Mouse (Mus musculus) midbrain, postnatal 0 days (tissue): Measurements from ENCODE around the gene Gm49322. TPM values are rescaled to one million over a fixed set of nuclear protein-coding genes. Genes with fewer than 3 reads are reported as not detected.

Experiments
- ATAC-seq: fragments of 200-750 bp; cut with Nextera tagmentation; 2 replicates; pipeline ENCODE4 v1.8.0; 2017; ENCODE audit warnings: moderate number of reproducible peaks, mild to moderate bottlenecking, moderate TSS enrichment, moderate library complexity; ENCODE audit not compliant: low FRiP score
- DNase-seq: peaks from one replicate; pipeline ENCODE4 v3.0.0-alpha.2; 2015; ENCODE audit warnings: low spot score
- H3K27ac ChIP-seq: fragments of 300-500 bp; sonication (generic); 2 replicates; pipeline ENCODE4 v1.5.1; 2014; ENCODE audit warnings: low read depth, mild to moderate bottlenecking, low read length, mixed read lengths
- H3K27me3 ChIP-seq: fragments of 300-500 bp; sonication (generic); 2 replicates; pipeline ENCODE4 v1.6.1; 2014; ENCODE audit warnings: low read length, control low read depth, mixed read lengths; ENCODE audit not compliant: insufficient read depth
- H3K36me3 ChIP-seq: fragments of 300-500 bp; sonication (generic); 2 replicates; pipeline ENCODE4 v1.6.1; 2014; ENCODE audit warnings: low read length, control low read depth, mixed read lengths; ENCODE audit not compliant: insufficient read depth
- H3K4me1 ChIP-seq: fragments of 300-500 bp; sonication (generic); 2 replicates; pipeline ENCODE4 v1.6.1; 2014; ENCODE audit warnings: mild to moderate bottlenecking, control low read depth, antibody characterized with exemption, low read length, mixed read lengths; ENCODE audit not compliant: insufficient read depth
- H3K4me2 ChIP-seq: fragments of 300-500 bp; sonication (generic); 2 replicates; pipeline ENCODE4 v1.6.1; 2014; ENCODE audit warnings: low read depth, mild to moderate bottlenecking, low read length, mixed read lengths; ENCODE audit not compliant: poor library complexity, severe bottlenecking
- H3K4me3 ChIP-seq: fragments of 300-500 bp; sonication (generic); 2 replicates; pipeline ENCODE4 v1.5.1; 2014; ENCODE audit warnings: low read depth, mild to moderate bottlenecking, low read length, moderate library complexity
- H3K9ac ChIP-seq: fragments of 300-500 bp; sonication (generic); replicated peaks from 2 replicates; pipeline ENCODE4 v1.6.1; 2014; ENCODE audit warnings: mild to moderate bottlenecking, low read length, moderate library complexity, mixed read lengths; ENCODE audit not compliant: poor library complexity, severe bottlenecking
- H3K9me3 ChIP-seq: fragments of 300-500 bp; sonication (generic); 2 replicates; pipeline ENCODE4 v1.6.1; 2016; ENCODE audit warnings: low read length, control low read depth
- CTCF ChIP-seq: IDR thresholded peaks from 2 replicates; pipeline ENCODE4 v1.5.1; 2016; ENCODE audit warnings: antibody characterized with exemption, mild to moderate bottlenecking
- WGBS: fragments of 180-500 bp; shearing (Covaris S2); extraction: QIAGEN DNeasy Blood & Tissue Kit; methylation state at CpG from one replicate; pipeline ENCODE4 v1.1.7; 2014; 5-methylcytosine and 5-hydroxymethylcytosine counted together
- polyA plus RNA-seq: library from polyadenylated mRNA; unstranded; fragments of >200 nt; fragmentation: Nextera tagmentation; extraction: Ambion mirVana; gene quantifications from 2 replicates; pipeline ENCODE4 v1.2.1, GENCODE M21; 2015
- total RNA-seq: library from RNA; depleted of rRNA; stranded (reverse); fragments of >200 nt; gene quantifications from 2 replicates; pipeline ENCODE4 v1.2.3, GENCODE M21; 2014

Gene Gm49322
- total and polyA plus RNA-seq, 2 experiments from 2014 or later: 1.8 to 2.0 TPM

DNA sequence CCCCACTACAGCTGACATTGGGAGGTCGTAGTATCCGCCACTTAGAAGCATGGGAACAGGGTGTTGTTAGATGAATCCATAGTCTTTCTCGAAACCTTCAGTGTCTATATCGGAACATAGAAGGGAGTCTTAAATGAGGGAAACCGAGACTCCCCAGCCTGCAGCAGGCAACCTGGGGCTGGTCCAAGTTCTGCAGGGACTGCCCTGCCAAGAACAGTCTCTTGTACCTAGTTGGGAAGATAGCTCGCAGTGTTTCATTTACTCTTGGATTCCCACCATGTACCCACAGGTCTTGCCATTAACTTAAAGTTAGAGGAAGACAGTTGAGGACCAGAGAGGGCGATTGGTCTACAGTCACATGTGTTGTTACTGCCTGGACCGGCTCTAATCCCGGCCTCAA lies 14.5 kb downstream of the Gm49322 start:
- DNase-seq: no peak
- ATAC-seq: no peak
- peaks cover 6% of the 10 kb centered on the region; the same call in 1 of the 2 replicates for H3K36me3 ChIP-seq
- no peak overlapping the region for H3K4me3 ChIP-seq
- no peak for TF ChIP-seq CTCF
- H3K27me3 ChIP-seq: no peaks in the 10 kb centered on the region
- H3K4me1 ChIP-seq: peaks cover 11% of the 10 kb centered on the region
- WGBS: 86% methylated on average over 9 of the region's 9 CpGs
- no peak overlapping the region for H3K27ac ChIP-seq
- no peaks in the 10 kb centered on the region for H3K9me3 ChIP-seq
- no peak overlapping the region for H3K4me2 ChIP-seq
- H3K9ac ChIP-seq: no peak overlapping the region

GRCm38 (mm10) chr10:80620796-80621689 lies 15.2 kb downstream of the Gm49322 start:
- ATAC-seq: no peak
- Histone ChIP-seq H3K4me2 (peak overlapping the region; percentile 73), H3K36me3 (peaks cover 1% of the 10 kb centered on the region; the same call in 1 of the 2 replicates), H3K9ac (peak overlapping the region; percentile 62), H3K27ac (peak overlapping the region; percentile 81), H3K9me3 (no peaks in the 10 kb centered on the region), H3K27me3 (no peaks in the 10 kb centered on the region), H3K4me3 (peak overlapping the region; percentile 81), H3K4me1 (peaks cover 11% of the 10 kb centered on the region)
- 53% methylated on average over 16 of the region's 16 CpGs for WGBS
- no peak for DNase-seq
- no peak for TF ChIP-seq CTCF

DNA sequence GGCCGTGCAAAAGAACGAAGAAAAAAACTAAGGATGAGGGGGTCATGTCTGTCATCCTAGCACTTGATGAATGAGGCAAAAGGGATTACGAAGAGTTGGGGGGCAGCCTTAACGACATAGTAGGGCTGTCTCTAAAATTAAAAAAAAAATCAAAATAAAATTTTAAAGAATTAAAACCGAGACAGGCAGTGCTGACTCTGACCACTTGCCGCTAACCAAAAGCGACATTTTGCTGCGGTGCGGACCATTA lies 15.8 kb downstream of the Gm49322 start:
- peak overlapping the region; percentile 81 for H3K27ac ChIP-seq
- H3K9me3 ChIP-seq: no peaks in the 10 kb centered on the region
- peak overlapping the region; percentile 81 for H3K4me3 ChIP-seq
- H3K4me2 ChIP-seq: peak overlapping the region; percentile 73
- WGBS: under 1% methylated on average over 9 of the region's 9 CpGs
- H3K27me3 ChIP-seq: no peaks in the 10 kb centered on the region
- no peak for ATAC-seq
- no peak for DNase-seq
- TF ChIP-seq CTCF: no peak
- no peaks in the 10 kb centered on the region for H3K36me3 ChIP-seq
- peaks cover 11% of the 10 kb centered on the region for H3K4me1 ChIP-seq
- H3K9ac ChIP-seq: peak overlapping the region; percentile 62

DNA sequence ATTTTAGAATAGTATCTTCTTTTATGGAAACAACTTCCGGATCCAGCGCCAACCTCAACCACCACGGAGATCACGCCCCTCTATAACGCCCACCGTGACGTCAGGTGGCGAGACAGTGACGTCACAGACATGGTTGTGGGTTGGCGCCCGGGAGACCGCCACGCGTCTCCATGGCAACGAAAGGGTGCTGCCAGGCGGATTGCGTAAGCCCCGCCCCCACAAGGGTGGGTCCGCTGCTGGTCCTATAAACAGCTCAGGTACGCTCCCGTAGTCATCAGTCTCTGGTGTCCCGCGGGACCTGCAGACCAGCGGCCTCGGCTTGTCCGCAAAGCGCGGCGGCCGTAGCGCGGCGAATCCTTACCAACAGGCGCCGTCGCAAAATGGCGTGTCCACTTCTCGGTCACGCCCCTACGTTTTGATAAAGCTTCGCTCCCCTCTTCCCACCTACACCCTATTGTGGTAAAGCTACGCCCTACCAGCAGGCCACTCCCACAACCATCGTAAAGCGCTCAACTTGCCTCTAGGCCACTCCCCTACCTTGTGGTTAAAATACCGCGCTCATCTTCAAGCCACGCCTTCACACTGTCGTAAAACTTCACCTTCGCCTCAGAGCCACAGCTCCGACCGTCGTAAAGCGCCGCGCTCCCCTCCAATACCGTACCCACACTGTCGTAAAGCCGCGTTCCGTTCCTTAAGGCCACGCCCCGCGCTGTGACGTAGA lies 16.3 kb downstream of the Gm49322 start:
- Histone ChIP-seq H3K9me3 (no peaks in the 10 kb centered on the region), H3K36me3 (no peaks in the 10 kb centered on the region), H3K9ac (peak overlapping the region; percentile 91), H3K4me3 (peak overlapping the region; percentile 81), H3K27me3 (no peaks in the 10 kb centered on the region), H3K4me1 (peaks cover 11% of the 10 kb centered on the region), H3K4me2 (peak overlapping the region; percentile 73), H3K27ac (peak overlapping the region; percentile 81)
- ATAC-seq: peak; percentile 96
- 1% methylated on average over 64 of the region's 64 CpGs for WGBS
- DNase-seq: peak; percentile 100
- TF ChIP-seq CTCF: no peak

GRCm38 (mm10) chr10:80622661-80623456 lies 17.0 kb downstream of the Gm49322 start, which contains the start of gene Csnk1g2:
Gene Csnk1g2 (plus strand): TSS chr10:80622838.
- Histone ChIP-seq H3K9ac (peak within 1 kb of the TSS; percentile 91), H3K4me2 (peak within 1 kb of the TSS; percentile 96), H3K4me3 (peak within 1 kb of the TSS; percentile 81), H3K27me3 (no peaks in the 10 kb centered on the region), H3K36me3 (no peaks in the 10 kb centered on the region), H3K27ac (peak within 1 kb of the TSS; percentile 81), H3K4me1 (peaks cover 11% of the 10 kb centered on the region), H3K9me3 (no peaks in the 10 kb centered on the region)
- under 1% methylated on average over 73 of the region's 85 CpGs for WGBS
- peak; percentile 25; the same call in 1 of the 2 replicates for TF ChIP-seq CTCF
- ATAC-seq (peak; percentile 2), DNase-seq (peak; percentile 12)
